Comparison of ENCODE assay signal across 10 mouse cellular contexts in genomic region chr2:110486724-110487123, GRCm38 (mm10).
DNase-seq lines count a peak whose midpoint lies in the region; ATAC-seq and TF ChIP-seq lines count a peak whose summit lies in the region.
"Had no signal": no experiment of that assay in that cellular context is flagged by ENCODE, and none has a peak within 500 bp of the region (broad histone marks: within the 10 kb centered on the region; RNA-seq: fewer than 3 reads in every experiment).

No protein-coding gene starts in this region.

- peak; percentile 48 for ATAC-seq in forebrain, postnatal 0 days
- ATAC-seq in forebrain, embryonic 14.5 days: no peak
- peak; percentile 50 for ATAC-seq in intestine, embryonic 16.5 days

- no peaks in the 10 kb centered on the region for H3K36me3 ChIP-seq in forebrain, postnatal 0 days (ENCODE audit: insufficient read depth)
- H3K36me3 ChIP-seq in forebrain, embryonic 14.5 days (ENCODE audit: control insufficient read depth, insufficient read depth, low read length): no peaks in the 10 kb centered on the region
- no peaks in the 10 kb centered on the region for H3K36me3 ChIP-seq in intestine, embryonic 16.5 days (ENCODE audit: control insufficient read depth, insufficient read depth, low read length)

- no peak overlapping the region for H3K4me2 ChIP-seq in forebrain, postnatal 0 days (ENCODE audit: low read depth)
- H3K4me2 ChIP-seq in forebrain, embryonic 14.5 days (ENCODE audit: low read length): no peak overlapping the region
- no peak overlapping the region for H3K4me2 ChIP-seq in intestine, embryonic 16.5 days (ENCODE audit: low read depth, low read length)
- H3K4me2 ChIP-seq: lung, embryonic 14.5 days had no signal

- WGBS in forebrain, postnatal 0 days: 43% methylated on average over 4 of the region's 4 CpGs
- 44% methylated on average over 4 of the region's 4 CpGs for WGBS in forebrain, embryonic 14.5 days
- 49% methylated on average over 4 of the region's 4 CpGs for WGBS in intestine, embryonic 16.5 days

- H3K4me1 ChIP-seq in forebrain, postnatal 0 days (ENCODE audit: insufficient read depth): 0 out of 2 replicates have a peak, but pooled peaks cover 5% of the 10 kb centered on the region
- no peaks in the 10 kb centered on the region; the same call in 1 of the 2 replicates for H3K4me1 ChIP-seq in forebrain, embryonic 14.5 days (ENCODE audit: control insufficient read depth, insufficient read depth, low read length)
- 0 out of 2 replicates have a peak, but pooled peaks cover 5% of the 10 kb centered on the region for H3K4me1 ChIP-seq in intestine, embryonic 16.5 days (ENCODE audit: control insufficient read depth, insufficient read depth, low read length)

- no peak overlapping the region for H3K27ac ChIP-seq in forebrain, postnatal 0 days (ENCODE audit: low read depth, low read length)
- no peak overlapping the region for H3K27ac ChIP-seq in forebrain, embryonic 14.5 days (ENCODE audit: low read depth, low read length)
- no peak overlapping the region for H3K27ac ChIP-seq in intestine, embryonic 16.5 days (ENCODE audit: low read length)

- no peak for DNase-seq in forebrain, postnatal 0 days
- DNase-seq in forebrain, embryonic 14.5 days (ENCODE audit: low spot score): no peak
- DNase-seq in ES-CJ7 (ENCODE audit: low read depth, low spot score): peak; percentile 4
- DNase-seq in embryo, embryonic 9.5 days (ENCODE audit: extremely low spot score): peak; percentile 12
- no peak for DNase-seq in adrenal gland, postnatal 14 days
- no peak for DNase-seq in thymus, postnatal 36 days
- no peak for DNase-seq in right cerebral cortex, postnatal 14 days
- DNase-seq: adrenal gland, adult 2 months had no signal

- no peaks in the 10 kb centered on the region for H3K9me3 ChIP-seq in forebrain, postnatal 0 days (ENCODE audit: low read length)
- H3K9me3 ChIP-seq in forebrain, embryonic 14.5 days (replicated peaks; ENCODE audit: control insufficient read depth, low read length): no peaks in the 10 kb centered on the region
- no peaks in the 10 kb centered on the region for H3K9me3 ChIP-seq in intestine, embryonic 16.5 days (ENCODE audit: control insufficient read depth, low read length)

- TF ChIP-seq CTCF in forebrain, postnatal 0 days (IDR thresholded peaks at IDR 0.05; ENCODE audit: low read depth): no peak

- H3K4me3 ChIP-seq in forebrain, postnatal 0 days (ENCODE audit: low read depth, low read length): no peak overlapping the region
- H3K4me3 ChIP-seq in forebrain, embryonic 14.5 days (ENCODE audit: low read depth, low read length): no peak overlapping the region
- H3K4me3 ChIP-seq in intestine, embryonic 16.5 days (ENCODE audit: low read length): no peak overlapping the region

- no peaks in the 10 kb centered on the region for H3K27me3 ChIP-seq in forebrain, postnatal 0 days (ENCODE audit: insufficient read depth, low read length)
- H3K27me3 ChIP-seq in forebrain, embryonic 14.5 days (replicated peaks; ENCODE audit: control insufficient read depth, insufficient read depth, low read length): no peaks in the 10 kb centered on the region
- H3K27me3 ChIP-seq in intestine, embryonic 16.5 days (replicated peaks; ENCODE audit: control insufficient read depth, insufficient read depth, low read length): no peaks in the 10 kb centered on the region

- no peak overlapping the region for H3K9ac ChIP-seq in forebrain, postnatal 0 days
- H3K9ac ChIP-seq in forebrain, embryonic 14.5 days (ENCODE audit: low read length): no peak overlapping the region
- no peak overlapping the region for H3K9ac ChIP-seq in intestine, embryonic 16.5 days (ENCODE audit: low read depth, low read length)
- H3K9ac ChIP-seq: lung, embryonic 14.5 days had no signal

Comparison
In these comparisons a context has a peak if more than half of its experiments do, and no peak if none do; other contexts are left out.
1. DNase-seq: peak in ES-CJ7 (single experiment) and embryo, embryonic 9.5 days (single experiment); none in forebrain, postnatal 0 days (single experiment), forebrain, embryonic 14.5 days (single experiment), adrenal gland, postnatal 14 days (single experiment), thymus, postnatal 36 days (0 of 2) and right cerebral cortex, postnatal 14 days (single experiment).